Mouse (Mus musculus) stomach, embryonic 14.5 days (tissue): ENCODE results near the gene Ccdc86. TPM values are rescaled to one million over a fixed set of nuclear protein-coding genes. Genes with fewer than 3 reads are reported as not detected.

ENCODE experiments used
- ATAC-seq: fragments of 200-750 bp; cut with Nextera tagmentation; 2 replicates; pipeline ENCODE4 v1.8.0; 2017; ENCODE audit warnings: low read depth, moderate TSS enrichment; ENCODE audit not compliant: insufficient number of reproducible peaks, insufficient read depth, low FRiP score
- H3K27ac ChIP-seq: fragments of 300-500 bp; sonication (generic); 2 replicates; pipeline ENCODE4 v1.5.1; 2014; ENCODE audit warnings: mild to moderate bottlenecking, low read length, moderate library complexity, mixed read lengths
- H3K27me3 ChIP-seq: fragments of 300-500 bp; sonication (generic); 2 replicates; pipeline ENCODE4 v1.6.1; 2014; ENCODE audit warnings: low read length, control low read depth, mixed read lengths; ENCODE audit not compliant: control insufficient read depth, insufficient read depth
- H3K36me3 ChIP-seq: fragments of 300-500 bp; sonication (generic); 2 replicates; pipeline ENCODE4 v1.6.1; 2014; ENCODE audit warnings: mild to moderate bottlenecking, control low read depth, low read length, moderate library complexity, mixed read lengths; ENCODE audit not compliant: control insufficient read depth, insufficient read depth
- H3K4me1 ChIP-seq: fragments of 300-500 bp; sonication (generic); 2 replicates; pipeline ENCODE4 v1.6.1; 2014; ENCODE audit warnings: low read length, control low read depth, mixed read lengths; ENCODE audit not compliant: control insufficient read depth, insufficient read depth
- H3K4me2 ChIP-seq: fragments of 300-500 bp; sonication (generic); replicated peaks from 2 replicates; pipeline ENCODE4 v1.6.1; 2014; ENCODE audit warnings: low read depth, low read length, control low read depth
- H3K4me3 ChIP-seq: fragments of 300-500 bp; sonication (generic); 2 replicates; pipeline ENCODE4 v1.5.1; 2014; ENCODE audit warnings: low read depth, low read length, control low read depth
- H3K9ac ChIP-seq: fragments of 300-500 bp; sonication (generic); replicated peaks from 2 replicates; pipeline ENCODE4 v1.6.1; 2014; ENCODE audit warnings: low read depth, mild to moderate bottlenecking, control low read depth, low read length, moderate library complexity, mixed read lengths
- H3K9me3 ChIP-seq: fragments of 300-500 bp; sonication (generic); 2 replicates; pipeline ENCODE4 v1.6.1; 2016; ENCODE audit warnings: low read depth, low read length, control low read depth; ENCODE audit not compliant: control insufficient read depth
- WGBS: fragments of 180-500 bp; shearing (Covaris S2); extraction: QIAGEN DNeasy Blood & Tissue Kit; methylation state at CpG from one replicate; pipeline ENCODE4 v1.1.7; 2014; 5-methylcytosine and 5-hydroxymethylcytosine counted together
- polyA plus RNA-seq: library from polyadenylated mRNA; unstranded; fragments of >200 nt; fragmentation: Nextera tagmentation; extraction: Ambion mirVana; gene quantifications from 2 replicates; pipeline ENCODE4 v1.2.1, GENCODE M21; 2014

The Ccdc86 gene
- polyA plus RNA-seq, 1 experiment from 2014 or later, result 24.6 TPM

- Histone ChIP-seq H3K27me3 (no peaks in the 10 kb centered on the region), H3K9me3 (no peaks in the 10 kb centered on the region), H3K4me1 (no peaks in the 10 kb centered on the region; the same call in 1 of the 2 replicates), H3K4me2 (no peak overlapping the region), H3K9ac (no peak overlapping the region), H3K27ac (no peak overlapping the region), H3K36me3 (no peaks in the 10 kb centered on the region), H3K4me3 (no peak overlapping the region)
- 54% methylated on average over 7 of the region's 7 CpGs for WGBS
- ATAC-seq, result no peak
Observed at GRCm38 (mm10) chr19:10914291-10914690, 34.8 kb downstream of the Ccdc86 start.

GRCm38 (mm10) chr19:10909087-10909721 lies 39.9 kb downstream of the Ccdc86 start:
- WGBS, result 46% methylated on average over 6 of the region's 6 CpGs
- peaks cover 12% of the 10 kb centered on the region for H3K36me3 ChIP-seq
- H3K27me3 ChIP-seq, result no peaks in the 10 kb centered on the region
- H3K4me1 ChIP-seq, result peaks cover 13% of the 10 kb centered on the region
- no peaks in the 10 kb centered on the region for H3K9me3 ChIP-seq
- peak overlapping the region; percentile 81 for H3K27ac ChIP-seq
- H3K9ac ChIP-seq, result no peak overlapping the region
- no peak overlapping the region for H3K4me2 ChIP-seq
- H3K4me3 ChIP-seq, result no peak overlapping the region
- no peak for ATAC-seq

- Histone ChIP-seq H3K4me2 (no peak overlapping the region), H3K9ac (no peak overlapping the region), H3K4me1 (peaks cover 16% of the 10 kb centered on the region), H3K27ac (peak overlapping the region; percentile 81; the same call in 1 of the 2 replicates), H3K27me3 (no peaks in the 10 kb centered on the region), H3K9me3 (no peaks in the 10 kb centered on the region), H3K36me3 (peaks cover 24% of the 10 kb centered on the region), H3K4me3 (no peak overlapping the region)
- no peak for ATAC-seq
- 56% methylated on average over 3 of the region's 3 CpGs for WGBS
Observed at GRCm38 (mm10) chr19:10907891-10908290, 41.2 kb downstream of the Ccdc86 start.

GRCm38 (mm10) chr19:10905728-10906000 lies 43.4 kb downstream of the Ccdc86 start:
- H3K4me3 ChIP-seq, result no peak overlapping the region
- ATAC-seq, result no peak
- no peaks in the 10 kb centered on the region for H3K27me3 ChIP-seq
- 50% methylated on average over 5 of the region's 5 CpGs for WGBS
- peaks cover 16% of the 10 kb centered on the region for H3K4me1 ChIP-seq
- H3K27ac ChIP-seq, result peak overlapping the region; percentile 86
- H3K36me3 ChIP-seq, result peaks cover 46% of the 10 kb centered on the region
- no peak overlapping the region for H3K9ac ChIP-seq
- H3K9me3 ChIP-seq, result no peaks in the 10 kb centered on the region
- H3K4me2 ChIP-seq, result 0 out of 2 replicates have a peak overlapping the region, but pooled peaks have one; percentile 10

- Histone ChIP-seq H3K9ac (no peak overlapping the region), H3K9me3 (no peaks in the 10 kb centered on the region), H3K36me3 (peaks cover 52% of the 10 kb centered on the region), H3K27ac (peak overlapping the region; percentile 86), H3K4me1 (peaks cover 16% of the 10 kb centered on the region), H3K27me3 (no peaks in the 10 kb centered on the region), H3K4me2 (0 out of 2 replicates have a peak overlapping the region, but pooled peaks have one; percentile 10), H3K4me3 (no peak overlapping the region)
- ATAC-seq, result peak; percentile 83
- WGBS, result 30% methylated on average over 7 of the region's 7 CpGs
Observed at GRCm38 (mm10) chr19:10904927-10905727, 43.9 kb downstream of the Ccdc86 start.

- no peaks in the 10 kb centered on the region for H3K27me3 ChIP-seq
- no peak for ATAC-seq
- H3K9me3 ChIP-seq, result no peaks in the 10 kb centered on the region
- no peak overlapping the region for H3K9ac ChIP-seq
- peak overlapping the region; percentile 77; the same call in 1 of the 2 replicates for H3K27ac ChIP-seq
- no peak overlapping the region for H3K4me3 ChIP-seq
- no peak overlapping the region for H3K4me2 ChIP-seq
- H3K36me3 ChIP-seq, result peaks cover 58% of the 10 kb centered on the region
- 54% methylated on average over 5 of the region's 5 CpGs for WGBS
- H3K4me1 ChIP-seq, result peaks cover 16% of the 10 kb centered on the region
Observed at GRCm38 (mm10) chr19:10904512-10904911, 44.6 kb downstream of the Ccdc86 start.

GRCm38 (mm10) chr19:10901046-10901445 lies 48.0 kb downstream of the Ccdc86 start:
- H3K4me2 ChIP-seq, result no peak overlapping the region
- ATAC-seq, result no peak

GRCm38 (mm10) chr19:10900315-10900714 lies 48.8 kb downstream of the Ccdc86 start:
- H3K36me3 ChIP-seq, result peaks cover 69% of the 10 kb centered on the region
- no peaks in the 10 kb centered on the region for H3K27me3 ChIP-seq
- H3K27ac ChIP-seq, result no peak overlapping the region
- H3K4me2 ChIP-seq, result no peak overlapping the region
- no peak for ATAC-seq
- H3K4me3 ChIP-seq, result no peak overlapping the region
- 83% methylated on average over 6 of the region's 6 CpGs for WGBS
- peaks cover 23% of the 10 kb centered on the region for H3K4me1 ChIP-seq
- H3K9me3 ChIP-seq, result no peaks in the 10 kb centered on the region
- no peak overlapping the region for H3K9ac ChIP-seq

More at GRCm38 (mm10) chr19:10901046-10901445, 48.0 kb downstream of the Ccdc86 start:
- Histone ChIP-seq H3K9ac (no peak overlapping the region), H3K4me1 (peaks cover 27% of the 10 kb centered on the region), H3K36me3 (peaks cover 69% of the 10 kb centered on the region), H3K27me3 (no peaks in the 10 kb centered on the region), H3K9me3 (no peaks in the 10 kb centered on the region), H3K4me3 (no peak overlapping the region), H3K27ac (no peak overlapping the region)
- 89% methylated on average over 5 of the region's 5 CpGs for WGBS
